Mouse (Mus musculus): ENCODE measurements around the gene Olfr887. TPM values are rescaled to one million over a fixed set of nuclear protein-coding genes. Genes with fewer than 3 reads are reported as not detected.

Gene Olfr887
- not detected in 2 replicates for total RNA-seq (2017)

GRCm38 (mm10) chr9:38083772-38084171 is at the start of gene Olfr887:
Gene Olfr887 (plus strand): TSS chr9:38084072.
- no peak for ATAC-seq (replicated peaks in 1 of 2; ENCODE audit: insufficient read depth in 1 of 2, low FRiP score in 2 of 2, low TSS enrichment in 1 of 2, low read depth in 1 of 2, poor library complexity in 2 of 2, severe bottlenecking in 2 of 2)

- ATAC-seq (replicated peaks in 1 of 2; ENCODE audit: insufficient read depth in 1 of 2, low FRiP score in 2 of 2, low TSS enrichment in 1 of 2, low read depth in 1 of 2, poor library complexity in 2 of 2, severe bottlenecking in 2 of 2) = no peak
These were observed 37.6 kb upstream of the Olfr887 start, which contains the start of gene Olfr884 for GRCm38 (mm10) chr9:38046255-38046654. Gene Olfr884 (plus strand): TSS chr9:38046555.

- ATAC-seq (replicated peaks in 1 of 2; ENCODE audit: insufficient read depth in 1 of 2, low FRiP score in 2 of 2, low TSS enrichment in 1 of 2, low read depth in 1 of 2, poor library complexity in 2 of 2, severe bottlenecking in 2 of 2) = no peak
These were observed 22.9 kb upstream of the Olfr887 start, which contains the start of gene Olfr885 for GRCm38 (mm10) chr9:38061022-38061421. Gene Olfr885 (plus strand): TSS chr9:38061322.

GRCm38 (mm10) chr9:38107828-38108227 is 24.0 kb downstream of the Olfr887 start, which contains the start of gene Olfr888:
Gene Olfr888 (plus strand): TSS chr9:38108128.
- ATAC-seq (replicated peaks in 1 of 2; ENCODE audit: insufficient read depth in 1 of 2, low FRiP score in 2 of 2, low TSS enrichment in 1 of 2, low read depth in 1 of 2, poor library complexity in 2 of 2, severe bottlenecking in 2 of 2) = no peak

- no peak for ATAC-seq (replicated peaks in 1 of 2; ENCODE audit: insufficient read depth in 1 of 2, low FRiP score in 2 of 2, low TSS enrichment in 1 of 2, low read depth in 1 of 2, poor library complexity in 2 of 2, severe bottlenecking in 2 of 2)
These were observed 31.0 kb downstream of the Olfr887 start, which contains the start of gene Olfr889 for GRCm38 (mm10) chr9:38114898-38115297. Gene Olfr889 (plus strand): TSS chr9:38115198.

Other genes starting within 250 kb of the Olfr887 start
- not detected in 2 replicates for gene Olfr877, start 229.8 kb upstream of the Olfr887 start, total RNA-seq (2017)
- gene Olfr145, start 187.3 kb upstream of the Olfr887 start, total RNA-seq (2017) = 0.06 TPM in 1 of 2 replicates, not detected in the other
- gene Olfr878, start 166.2 kb upstream of the Olfr887 start, total RNA-seq (2017) = not detected in 2 replicates
- not detected in 2 replicates for gene Olfr881, start 92.2 kb upstream of the Olfr887 start, total RNA-seq (2017)
- not detected in 2 replicates for gene Olfr883, start 58.3 kb upstream of the Olfr887 start, total RNA-seq (2017)
- not detected in 2 replicates for gene Olfr884, start 37.5 kb upstream of the Olfr887 start, total RNA-seq (2017)
- not detected in 2 replicates for gene Olfr885, start 22.8 kb upstream of the Olfr887 start, total RNA-seq (2017)
- not detected in 2 replicates for gene Olfr888, start 24.1 kb downstream of the Olfr887 start, total RNA-seq (2017)
- gene Olfr889, start 31.1 kb downstream of the Olfr887 start, total RNA-seq (2017) = not detected in 2 replicates
- gene Olfr890, start 58.4 kb downstream of the Olfr887 start, total RNA-seq (2017) = not detected in 2 replicates
- gene Olfr891, start 96.7 kb downstream of the Olfr887 start, total RNA-seq (2017) = not detected in 2 replicates
- not detected in 2 replicates for gene Olfr893, start 124.3 kb downstream of the Olfr887 start, total RNA-seq (2017)
- not detected in 2 replicates for gene Olfr894, start 134.0 kb downstream of the Olfr887 start, total RNA-seq (2017)
- not detected in 2 replicates for gene Olfr143, start 168.7 kb downstream of the Olfr887 start, total RNA-seq (2017)
- not detected in 2 replicates for gene Olfr895, start 183.8 kb downstream of the Olfr887 start, total RNA-seq (2017)
- not detected in 2 replicates for gene Olfr896-ps1, start 207.0 kb downstream of the Olfr887 start, total RNA-seq (2017)
- gene Olfr25, start 245.0 kb downstream of the Olfr887 start, total RNA-seq (2017) = not detected in 2 replicates

All from hematopoietic stem cell, adult 5-6 weeks (primary cell).